Comparison of ENCODE assay signal across 8 mouse cellular contexts in the genomic region with DNA sequence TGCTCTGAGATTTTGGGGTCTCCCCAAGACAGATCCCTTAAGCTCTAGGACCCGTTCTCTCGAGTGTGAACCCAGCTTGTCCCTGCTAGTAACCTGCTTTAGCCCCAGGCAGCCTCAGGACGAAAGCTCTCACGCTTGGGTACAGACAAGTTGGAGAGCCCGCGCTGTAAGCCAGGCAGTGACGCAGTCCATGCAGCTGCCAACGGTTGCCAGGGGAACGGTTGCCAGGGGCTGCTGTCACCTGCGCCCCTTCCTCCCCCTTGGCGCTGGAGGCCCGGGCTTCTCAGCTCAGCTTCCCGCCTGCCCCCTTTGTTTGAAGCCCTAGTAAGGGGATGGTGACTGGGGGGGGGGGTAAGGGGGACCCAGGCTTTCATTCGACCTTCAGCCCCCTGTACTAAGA. TPM values are rescaled to one million over a fixed set of nuclear protein-coding genes. Genes with fewer than 3 reads are reported as not detected.
A peak's percentile ranks its signal among the peaks of the same experiment; 100 is the strongest.
DNase-seq lines count a peak whose midpoint lies in the region; ATAC-seq lines count a peak whose summit lies in the region.

No protein-coding gene starts in this region.

- H3K36me3 ChIP-seq in forebrain, embryonic 11.5 days (ENCODE audit: control insufficient read depth, insufficient read depth, low read length): no peaks in the 10 kb centered on the region
- H3K36me3 ChIP-seq in hindbrain, embryonic 11.5 days (ENCODE audit: control insufficient read depth, insufficient read depth, low read length): no peaks in the 10 kb centered on the region
- no peaks in the 10 kb centered on the region for H3K36me3 ChIP-seq in midbrain, embryonic 14.5 days (ENCODE audit: control insufficient read depth, insufficient read depth, low read length)

- H3K9me3 ChIP-seq in forebrain, embryonic 11.5 days (ENCODE audit: control insufficient read depth, low read length): no peaks in the 10 kb centered on the region
- H3K9me3 ChIP-seq in hindbrain, embryonic 11.5 days (ENCODE audit: control insufficient read depth, low read length): no peaks in the 10 kb centered on the region
- no peaks in the 10 kb centered on the region for H3K9me3 ChIP-seq in midbrain, embryonic 14.5 days (ENCODE audit: control insufficient read depth, low read length)

- H3K4me3 ChIP-seq in forebrain, embryonic 11.5 days (ENCODE audit: low read depth, low read length): peak overlapping the region; percentile 59
- H3K4me3 ChIP-seq in hindbrain, embryonic 11.5 days (ENCODE audit: low read depth, low read length): peak overlapping the region; percentile 47
- peak overlapping the region; percentile 63 for H3K4me3 ChIP-seq in midbrain, embryonic 14.5 days (replicated peaks; ENCODE audit: low read depth, low read length)

- peak; percentile 69 for DNase-seq in ovary, postnatal 36 days (ENCODE audit: low spot score)
- DNase-seq in ovary, postnatal 10 days (ENCODE audit: low spot score): no peak
- DNase-seq in forebrain, embryonic 11.5 days (ENCODE audit: low spot score): peak; percentile 97
- DNase-seq in hindbrain, embryonic 11.5 days (ENCODE audit: low spot score): peak; percentile 95
- DNase-seq in left cerebral cortex, adult 11 months (ENCODE audit: low spot score): peak; percentile 65
- DNase-seq in midbrain, embryonic 14.5 days: peak; percentile 97
- DNase-seq in thymus, adult 18-20 months: peak; percentile 84 to 89
- no peak for DNase-seq in c-Kit-positive CD71-positive TER-119-positive erythroid progenitor cells, embryonic 14.5 days (ENCODE audit: low spot score)

- ATAC-seq in forebrain, embryonic 11.5 days (replicated peaks; ENCODE audit: low FRiP score): peak; percentile 93
- peak; percentile 93 for ATAC-seq in hindbrain, embryonic 11.5 days (ENCODE audit: low FRiP score)
- ATAC-seq in midbrain, embryonic 14.5 days (ENCODE audit: low FRiP score, low TSS enrichment): peak; percentile 90

- peak overlapping the region; percentile 96 for H3K9ac ChIP-seq in forebrain, embryonic 11.5 days (ENCODE audit: low read length)
- peak overlapping the region; percentile 98 for H3K9ac ChIP-seq in hindbrain, embryonic 11.5 days (ENCODE audit: low read depth, low read length)
- H3K9ac ChIP-seq in midbrain, embryonic 14.5 days (replicated peaks; ENCODE audit: low read length): peak overlapping the region; percentile 90

- H3K27me3 ChIP-seq in forebrain, embryonic 11.5 days (ENCODE audit: control insufficient read depth, insufficient read depth, low read length): no peaks in the 10 kb centered on the region
- H3K27me3 ChIP-seq in hindbrain, embryonic 11.5 days (ENCODE audit: control insufficient read depth, insufficient read depth, low read length): no peaks in the 10 kb centered on the region
- no peaks in the 10 kb centered on the region for H3K27me3 ChIP-seq in midbrain, embryonic 14.5 days (ENCODE audit: control insufficient read depth, insufficient read depth, low read length)

- peak overlapping the region; percentile 91 for H3K4me2 ChIP-seq in forebrain, embryonic 11.5 days (ENCODE audit: low read depth, low read length, severe bottlenecking)
- H3K4me2 ChIP-seq in hindbrain, embryonic 11.5 days (replicated peaks; ENCODE audit: low read depth, low read length): peak overlapping the region; percentile 67
- H3K4me2 ChIP-seq in midbrain, embryonic 14.5 days (ENCODE audit: low read length): peak overlapping the region; percentile 96

- peak overlapping the region; percentile 97 for H3K27ac ChIP-seq in forebrain, embryonic 11.5 days (ENCODE audit: low read depth, low read length)
- peak overlapping the region; percentile 96 for H3K27ac ChIP-seq in hindbrain, embryonic 11.5 days (ENCODE audit: low read depth, low read length)
- peak overlapping the region; percentile 98 for H3K27ac ChIP-seq in midbrain, embryonic 14.5 days (replicated peaks; ENCODE audit: low read depth, low read length)

- peaks cover 37% of the 10 kb centered on the region for H3K4me1 ChIP-seq in forebrain, embryonic 11.5 days (replicated peaks; ENCODE audit: control insufficient read depth, insufficient read depth, low read length)
- H3K4me1 ChIP-seq in hindbrain, embryonic 11.5 days (replicated peaks; ENCODE audit: control insufficient read depth, insufficient read depth, low read length): peaks cover 31% of the 10 kb centered on the region
- peaks cover 61% of the 10 kb centered on the region for H3K4me1 ChIP-seq in midbrain, embryonic 14.5 days (ENCODE audit: control insufficient read depth, insufficient read depth, low read length)

- WGBS in forebrain, embryonic 11.5 days: under 1% methylated on average over 14 of the region's 14 CpGs
- WGBS in hindbrain, embryonic 11.5 days: 4% methylated on average over 13 of the region's 14 CpGs
- WGBS in midbrain, embryonic 14.5 days: 3% methylated on average over 14 of the region's 14 CpGs

RNA-seq across cellular contexts. Expression of gene Adgrg1, which starts 19.5 kb away (rescaled TPM):
- 177 and 184 TPM in 2 replicates for polyA plus RNA-seq in forebrain, embryonic 11.5 days (2014; fragmentation: Nextera tagmentation; extraction: Ambion mirVana)
- 138 and 160 TPM in 2 replicates for polyA plus RNA-seq in hindbrain, embryonic 11.5 days (2014; fragmentation: Nextera tagmentation; extraction: Ambion mirVana)
- polyA plus RNA-seq in midbrain, embryonic 14.5 days (2014; fragmentation: Nextera tagmentation; extraction: Ambion mirVana): 112 and 165 TPM in 2 replicates

RNA-seq across cellular contexts. Expression of gene Adgrg3, which starts 23.5 kb away (rescaled TPM):
- polyA plus RNA-seq in forebrain, embryonic 11.5 days (2014; fragmentation: Nextera tagmentation; extraction: Ambion mirVana): 2.9 and 3.2 TPM in 2 replicates
- polyA plus RNA-seq in hindbrain, embryonic 11.5 days (2014; fragmentation: Nextera tagmentation; extraction: Ambion mirVana): 2.5 and 4.7 TPM in 2 replicates
- 0.24 and 1.3 TPM in 2 replicates for polyA plus RNA-seq in midbrain, embryonic 14.5 days (2014; fragmentation: Nextera tagmentation; extraction: Ambion mirVana)

Comparison
In these comparisons a context has a peak if more than half of its experiments do, and no peak if none do; other contexts are left out.
1. DNase-seq: peak in ovary, postnatal 36 days (single experiment), forebrain, embryonic 11.5 days (single experiment), hindbrain, embryonic 11.5 days (single experiment), left cerebral cortex, adult 11 months (single experiment), midbrain, embryonic 14.5 days (single experiment) and thymus, adult 18-20 months (2 of 2); none in ovary, postnatal 10 days (single experiment) and c-Kit-positive CD71-positive TER-119-positive erythroid progenitor cells, embryonic 14.5 days (single experiment).
2. Peak in every context shown above with its lines, with median percentiles within 50 percentile points of each other: ATAC-seq, H3K27ac ChIP-seq, H3K4me2 ChIP-seq, H3K4me3 ChIP-seq and H3K9ac ChIP-seq.